Mouse (Mus musculus) midbrain, embryonic 11.5 days (tissue): ENCODE measurements around the gene Zbtb8os. TPM values are rescaled to one million over a fixed set of nuclear protein-coding genes. Genes with fewer than 3 reads are reported as not detected.

ENCODE experiments used
- ATAC-seq: fragments of 200-750 bp; cut with Nextera tagmentation; 2 replicates; pipeline ENCODE4 v1.8.0; 2017; ENCODE audit warnings: moderate TSS enrichment, moderate library complexity; ENCODE audit not compliant: low FRiP score
- DNase-seq: peaks from one replicate; pipeline ENCODE4 v3.0.0; 2015; ENCODE audit warnings: low spot score; ENCODE audit errors: missing footprints
- H3K27ac ChIP-seq: fragments of 300-500 bp; sonication (generic); 2 replicates; pipeline ENCODE4 v1.5.1; 2014; ENCODE audit warnings: low read depth, low read length
- H3K27me3 ChIP-seq: fragments of 300-500 bp; sonication (generic); 2 replicates; pipeline ENCODE4 v1.6.1; 2014; ENCODE audit warnings: mild to moderate bottlenecking, low read length, moderate library complexity, mixed read lengths; ENCODE audit not compliant: control insufficient read depth, insufficient read depth
- H3K36me3 ChIP-seq: fragments of 300-500 bp; sonication (generic); 2 replicates; pipeline ENCODE4 v1.6.1; 2014; ENCODE audit warnings: mild to moderate bottlenecking, low read length, moderate library complexity, mixed read lengths; ENCODE audit not compliant: control insufficient read depth, insufficient read depth
- H3K4me1 ChIP-seq: fragments of 300-500 bp; sonication (generic); 2 replicates; pipeline ENCODE4 v1.6.1; 2014; ENCODE audit warnings: low read length; ENCODE audit not compliant: control insufficient read depth, insufficient read depth
- H3K4me2 ChIP-seq: fragments of 300-500 bp; sonication (generic); 2 replicates; pipeline ENCODE4 v1.6.1; 2014; ENCODE audit warnings: mild to moderate bottlenecking, moderate library complexity
- H3K4me3 ChIP-seq: fragments of 300-500 bp; sonication (generic); 2 replicates; pipeline ENCODE4 v1.5.1; 2014; ENCODE audit warnings: low read depth, low read length
- H3K9ac ChIP-seq: fragments of 300-500 bp; sonication (generic); 2 replicates; pipeline ENCODE4 v1.6.1; 2014; ENCODE audit warnings: low read length
- H3K9me3 ChIP-seq: fragments of 300-500 bp; sonication (generic); 2 replicates; pipeline ENCODE4 v1.6.1; 2016; ENCODE audit warnings: low read length; ENCODE audit not compliant: control insufficient read depth
- WGBS: fragments of 180-500 bp; shearing (Covaris S2); extraction: QIAGEN DNeasy Blood & Tissue Kit; methylation state at CpG from one replicate; pipeline ENCODE4 v1.1.7; 2014; 5-methylcytosine and 5-hydroxymethylcytosine counted together
- polyA plus RNA-seq: library from polyadenylated mRNA; unstranded; fragments of >200 nt; fragmentation: Nextera tagmentation; extraction: Ambion mirVana; gene quantifications from 2 replicates; pipeline ENCODE4 v1.2.1, GENCODE M21; 2014

Gene Zbtb8os
- polyA plus RNA-seq, 1 experiment from 2014 or later: 42.7 TPM

DNA sequence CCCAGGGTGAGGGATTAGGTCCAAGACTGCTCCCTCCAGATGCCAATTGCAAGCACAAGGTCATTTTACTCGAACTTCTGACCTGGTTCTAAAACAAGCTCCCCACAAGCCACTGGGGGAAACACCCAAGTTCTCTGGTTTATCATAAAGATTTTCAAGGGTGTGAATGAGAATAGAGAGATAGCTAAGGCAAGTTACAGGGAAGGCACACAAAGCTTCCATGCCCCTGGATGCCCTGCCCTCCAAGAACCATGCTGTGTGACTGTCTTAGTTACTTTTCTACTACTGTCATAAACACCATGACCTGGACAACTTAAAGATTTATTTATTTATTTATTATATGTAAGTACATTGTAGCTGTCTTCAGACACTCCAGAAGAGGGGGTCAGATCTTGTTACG, 51.5 kb downstream of the Zbtb8os start:
- Histone ChIP-seq H3K27ac (no peak overlapping the region), H3K36me3 (no peaks in the 10 kb centered on the region), H3K4me2 (no peak overlapping the region), H3K9me3 (no peaks in the 10 kb centered on the region), H3K4me3 (no peak overlapping the region), H3K9ac (no peak overlapping the region), H3K4me1 (no peaks in the 10 kb centered on the region), H3K27me3 (no peaks in the 10 kb centered on the region)
- WGBS: 58% methylated on average over 1 of the region's 2 CpGs
- ATAC-seq: no peak
- no peak for DNase-seq

DNA sequence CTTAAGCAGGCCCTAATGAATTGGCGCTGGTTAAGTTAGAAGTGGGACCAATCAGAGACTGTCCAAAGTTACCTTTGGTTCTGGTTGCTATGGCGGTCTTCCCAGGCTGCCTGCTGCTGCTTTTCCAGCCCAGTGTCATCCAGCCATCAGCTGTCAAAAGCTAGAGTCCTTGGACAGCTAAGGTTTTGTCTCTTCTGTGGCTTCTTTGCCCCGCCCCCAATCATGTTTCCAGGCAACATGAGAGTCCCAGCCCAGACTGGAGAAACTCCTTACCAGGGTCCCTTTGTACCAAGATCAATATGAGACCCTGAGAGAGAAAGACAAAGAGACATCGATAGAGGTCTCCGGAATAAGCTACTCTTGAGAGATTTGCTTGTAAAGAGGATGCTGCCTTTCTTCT, 52.9 kb downstream of the Zbtb8os start:
- H3K9me3 ChIP-seq: no peaks in the 10 kb centered on the region
- H3K4me3 ChIP-seq: no peak overlapping the region
- ATAC-seq (no peak), DNase-seq (no peak)
- H3K36me3 ChIP-seq: no peaks in the 10 kb centered on the region
- no peak overlapping the region for H3K9ac ChIP-seq
- H3K4me1 ChIP-seq: no peaks in the 10 kb centered on the region
- H3K27me3 ChIP-seq: no peaks in the 10 kb centered on the region
- 60% methylated on average over 5 of the region's 5 CpGs for WGBS
- no peak overlapping the region for H3K27ac ChIP-seq
- no peak overlapping the region for H3K4me2 ChIP-seq

DNA sequence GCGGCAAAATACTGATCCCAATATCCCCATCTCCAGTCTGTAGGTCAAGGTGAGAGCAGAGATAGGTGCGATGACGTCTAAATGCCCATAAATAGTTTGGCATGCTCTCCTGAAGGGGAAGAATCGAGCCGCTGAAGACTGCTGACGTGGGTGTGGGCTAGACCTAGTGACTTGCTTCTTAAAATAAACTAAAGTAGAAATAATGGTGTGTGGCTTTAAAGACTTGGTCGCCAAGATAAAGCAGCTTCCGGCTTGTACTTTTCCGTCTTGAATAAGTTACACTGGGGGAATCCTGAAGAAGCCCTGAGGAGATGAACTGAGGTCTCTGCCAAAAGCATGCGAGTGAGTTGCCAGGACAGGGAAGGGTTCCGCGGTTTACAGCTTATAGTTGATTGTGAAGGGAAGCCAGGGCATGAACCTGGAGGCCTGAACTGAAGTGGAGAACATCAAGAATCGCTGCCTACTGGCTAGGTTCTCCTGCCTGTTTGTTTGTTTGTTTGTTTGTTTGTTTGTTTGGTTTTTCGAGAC, 54.8 kb downstream of the Zbtb8os start:
- H3K27me3 ChIP-seq: no peaks in the 10 kb centered on the region
- H3K27ac ChIP-seq: no peak overlapping the region
- no peaks in the 10 kb centered on the region for H3K4me1 ChIP-seq
- H3K9me3 ChIP-seq: no peaks in the 10 kb centered on the region
- H3K4me3 ChIP-seq: no peak overlapping the region
- no peak overlapping the region for H3K4me2 ChIP-seq
- ATAC-seq (no peak), DNase-seq (no peak)
- H3K36me3 ChIP-seq: no peaks in the 10 kb centered on the region
- no peak overlapping the region for H3K9ac ChIP-seq
- WGBS: 90% methylated on average over 14 of the region's 14 CpGs

- DNase-seq (no peak), ATAC-seq (no peak)
- Histone ChIP-seq H3K4me1 (no peaks in the 10 kb centered on the region), H3K27me3 (no peaks in the 10 kb centered on the region), H3K4me2 (no peak overlapping the region), H3K36me3 (no peaks in the 10 kb centered on the region), H3K27ac (no peak overlapping the region), H3K4me3 (no peak overlapping the region), H3K9me3 (no peaks in the 10 kb centered on the region), H3K9ac (no peak overlapping the region)
- 85% methylated on average over 7 of the region's 7 CpGs for WGBS
These were observed 55.6 kb downstream of the Zbtb8os start for GRCm38 (mm10) chr4:129390936-129391557.

GRCm38 (mm10) chr4:129394089-129394870, 58.8 kb downstream of the Zbtb8os start:
- Histone ChIP-seq H3K27me3 (no peaks in the 10 kb centered on the region), H3K9me3 (no peaks in the 10 kb centered on the region), H3K9ac (no peak overlapping the region), H3K4me3 (no peak overlapping the region), H3K4me2 (no peak overlapping the region), H3K36me3 (no peaks in the 10 kb centered on the region), H3K4me1 (no peaks in the 10 kb centered on the region), H3K27ac (no peak overlapping the region)
- WGBS: 40% methylated on average over 12 of the region's 12 CpGs
- no peak for ATAC-seq
- no peak for DNase-seq

DNA sequence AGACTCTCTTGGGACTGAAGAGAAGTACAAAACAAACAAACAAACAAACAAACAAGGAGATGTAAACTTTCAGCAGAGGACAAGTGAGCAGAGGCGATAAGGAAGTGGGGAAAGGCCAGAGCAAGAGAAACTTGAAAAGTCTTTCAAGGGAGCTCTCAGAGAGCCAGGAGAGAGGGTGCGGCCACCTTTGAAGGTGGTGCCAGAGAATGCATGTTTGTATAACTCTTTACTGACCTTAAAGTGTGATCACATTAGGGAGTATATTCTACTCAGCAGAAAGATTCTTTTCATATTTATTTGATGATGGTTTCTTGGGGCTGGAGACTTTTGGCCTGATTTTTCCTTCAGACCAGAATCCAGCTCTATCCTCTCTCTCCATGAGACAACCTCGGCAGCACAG, 61.5 kb downstream of the Zbtb8os start:
- H3K4me3 ChIP-seq: no peak overlapping the region
- no peaks in the 10 kb centered on the region for H3K9me3 ChIP-seq
- H3K27ac ChIP-seq: no peak overlapping the region
- no peak overlapping the region for H3K4me2 ChIP-seq
- DNase-seq (no peak), ATAC-seq (no peak)
- 85% methylated on average over 3 of the region's 3 CpGs for WGBS
- H3K36me3 ChIP-seq: no peaks in the 10 kb centered on the region
- H3K27me3 ChIP-seq: no peaks in the 10 kb centered on the region
- H3K4me1 ChIP-seq: no peaks in the 10 kb centered on the region
- no peak overlapping the region for H3K9ac ChIP-seq

- H3K9ac ChIP-seq: no peak overlapping the region
- H3K4me3 ChIP-seq: no peak overlapping the region
- no peaks in the 10 kb centered on the region for H3K36me3 ChIP-seq
- WGBS: 86% methylated on average over 4 of the region's 4 CpGs
- H3K27me3 ChIP-seq: no peaks in the 10 kb centered on the region
- no peak for DNase-seq
- no peak for ATAC-seq
- no peaks in the 10 kb centered on the region for H3K4me1 ChIP-seq
- no peak overlapping the region for H3K4me2 ChIP-seq
- H3K27ac ChIP-seq: no peak overlapping the region
- H3K9me3 ChIP-seq: no peaks in the 10 kb centered on the region
These were observed 64.3 kb downstream of the Zbtb8os start for GRCm38 (mm10) chr4:129399813-129400212.

Other genes with a start within 250 kb of the Zbtb8os start
- gene Tmem54, start 230.1 kb upstream of the Zbtb8os start, polyA plus RNA-seq: 0.20 and 0.43 TPM in 2 replicates
- 2.0 and 2.3 TPM in 2 replicates for gene Hpca, start 213.7 kb upstream of the Zbtb8os start, polyA plus RNA-seq
- gene Fndc5, start 198.7 kb upstream of the Zbtb8os start, polyA plus RNA-seq: 0.95 and 1.5 TPM in 2 replicates
- 20.0 and 26.9 TPM in 2 replicates for gene S100pbp, start 146.0 kb upstream of the Zbtb8os start, polyA plus RNA-seq
- 105 and 106 TPM in 2 replicates for gene Yars, start 145.9 kb upstream of the Zbtb8os start, polyA plus RNA-seq
- gene C77080, start 74.3 kb upstream of the Zbtb8os start, polyA plus RNA-seq: 3.3 and 3.7 TPM in 2 replicates
- gene Sync, start 48.1 kb upstream of the Zbtb8os start, polyA plus RNA-seq: 0.51 and 0.53 TPM in 2 replicates
- gene Rbbp4, start 325 bp upstream of the Zbtb8os start, polyA plus RNA-seq: 561 and 604 TPM in 2 replicates
- gene Zbtb8a, start 42.4 kb downstream of the Zbtb8os start, polyA plus RNA-seq: 6.7 and 8.3 TPM in 2 replicates
- 2.0 and 2.4 TPM in 2 replicates for gene Zbtb8b, start 105.2 kb downstream of the Zbtb8os start, polyA plus RNA-seq
- 23.3 and 23.7 TPM in 2 replicates for gene Bsdc1, start 125.9 kb downstream of the Zbtb8os start, polyA plus RNA-seq
- gene Tssk3, start 155.3 kb downstream of the Zbtb8os start, polyA plus RNA-seq: not detected in 2 replicates
- not detected in 2 replicates for gene Fam229a, start 155.5 kb downstream of the Zbtb8os start, polyA plus RNA-seq
- gene Marcksl1, start 177.9 kb downstream of the Zbtb8os start, polyA plus RNA-seq: 1,816 and 1,974 TPM in 2 replicates
- 225 and 234 TPM in 2 replicates for gene Hdac1, start 207.0 kb downstream of the Zbtb8os start, polyA plus RNA-seq
- 4.5 and 5.3 TPM in 2 replicates for gene Lck, start 237.9 kb downstream of the Zbtb8os start, polyA plus RNA-seq
- gene Fam167b, start 242.9 kb downstream of the Zbtb8os start, polyA plus RNA-seq: 0.19 and 0.46 TPM in 2 replicates